Mouse (Mus musculus): ENCODE data around the gene Akap13. TPM values are rescaled to one million over a fixed set of nuclear protein-coding genes. Genes with fewer than 3 reads are reported as not detected.
"Not testable (repeated sequence)": the region's sequence is repeated elsewhere in the genome, so short reads cannot be mapped to it uniquely, and the experiment has no call there.

Gene Akap13
- total and polyA plus RNA-seq, 2 experiments, result 8.5 to 92.1 TPM

GRCm38 (mm10) chr7:75785388-75786328, 330.3 kb downstream of the Akap13 start:
- WGBS, result 90% methylated on average over 14 of the region's 14 CpGs
- Histone ChIP-seq H3K27me3 (ENCODE audit: control insufficient read depth, insufficient read depth, low read length) (no peaks in the 10 kb centered on the region), H3K4me3 (ENCODE audit: insufficient read depth, low read depth, low read length) (no peak overlapping the region), H3K4me1 (ENCODE audit: control insufficient read depth, insufficient read depth, low read length) (peaks cover 5% of the 10 kb centered on the region), H3K27ac (replicated peaks; ENCODE audit: insufficient read depth, low read depth, low read length) (no peak overlapping the region), H3K9ac (ENCODE audit: low read depth, low read length) (no peak overlapping the region), H3K79me2 (ENCODE audit: control insufficient read depth, insufficient read depth, low read length) (no peaks in the 10 kb centered on the region), H3K36me3 (ENCODE audit: control insufficient read depth, insufficient read depth, low read length) (no peaks in the 10 kb centered on the region)
- DNase-seq (ENCODE audit: extremely low read depth, low read depth, low spot score), result no peak
- no peak for TF ChIP-seq POLR2A (IDR thresholded peaks at IDR 0.05; ENCODE audit: extremely low read depth, insufficient read depth, low read length)
- no peak for TF ChIP-seq CTCF (IDR thresholded peaks at IDR 0.05; ENCODE audit: low read depth, low read length)

- no peaks in the 10 kb centered on the region for H3K79me2 ChIP-seq (ENCODE audit: control insufficient read depth, insufficient read depth, low read length)
- H3K27me3 ChIP-seq (ENCODE audit: control insufficient read depth, insufficient read depth, low read length), result no peaks in the 10 kb centered on the region
- H3K9ac ChIP-seq (ENCODE audit: low read depth, low read length), result no peak overlapping the region
- no peak overlapping the region for H3K27ac ChIP-seq (replicated peaks; ENCODE audit: insufficient read depth, low read depth, low read length)
- peaks cover 5% of the 10 kb centered on the region for H3K4me1 ChIP-seq (ENCODE audit: control insufficient read depth, insufficient read depth, low read length)
- no peak for DNase-seq (ENCODE audit: extremely low read depth, low read depth, low spot score)
- no peak for TF ChIP-seq POLR2A (IDR thresholded peaks at IDR 0.05; ENCODE audit: extremely low read depth, insufficient read depth, low read length)
- TF ChIP-seq CTCF (IDR thresholded peaks at IDR 0.05; ENCODE audit: low read depth, low read length), result no peak
- no peaks in the 10 kb centered on the region for H3K36me3 ChIP-seq (ENCODE audit: control insufficient read depth, insufficient read depth, low read length)
- H3K4me3 ChIP-seq (ENCODE audit: insufficient read depth, low read depth, low read length), result no peak overlapping the region
- WGBS, result 13% methylated on average over 2 of the region's 2 CpGs
Observed at GRCm38 (mm10) chr7:75786812-75787211, 331.5 kb downstream of the Akap13 start.

- H3K4me3 ChIP-seq (ENCODE audit: insufficient read depth, low read depth, low read length), result no peak overlapping the region
- no peaks in the 10 kb centered on the region for H3K79me2 ChIP-seq (ENCODE audit: control insufficient read depth, insufficient read depth, low read length)
- WGBS, result 44% methylated on average over 3 of the region's 3 CpGs
- H3K9ac ChIP-seq (ENCODE audit: low read depth, low read length), result no peak overlapping the region
- no peaks in the 10 kb centered on the region for H3K27me3 ChIP-seq (ENCODE audit: control insufficient read depth, insufficient read depth, low read length)
- DNase-seq (ENCODE audit: extremely low read depth, low read depth, low spot score), result peak; percentile 46
- H3K4me1 ChIP-seq (ENCODE audit: control insufficient read depth, insufficient read depth, low read length), result peaks cover 5% of the 10 kb centered on the region
- H3K36me3 ChIP-seq (ENCODE audit: control insufficient read depth, insufficient read depth, low read length), result no peaks in the 10 kb centered on the region
- no peak for TF ChIP-seq CTCF (IDR thresholded peaks at IDR 0.05; ENCODE audit: low read depth, low read length)
- no peak for TF ChIP-seq POLR2A (IDR thresholded peaks at IDR 0.05; ENCODE audit: extremely low read depth, insufficient read depth, low read length)
- peak overlapping the region; percentile 35; the same call in 1 of the 2 replicates for H3K27ac ChIP-seq (replicated peaks; ENCODE audit: insufficient read depth, low read depth, low read length)
Observed at GRCm38 (mm10) chr7:75787371-75787770, 332.0 kb downstream of the Akap13 start.

- H3K4me1 ChIP-seq (ENCODE audit: control insufficient read depth, insufficient read depth, low read length); H3K36me3 ChIP-seq (ENCODE audit: control insufficient read depth, insufficient read depth, low read length); H3K79me2 ChIP-seq (ENCODE audit: control insufficient read depth, insufficient read depth, low read length); H3K27me3 ChIP-seq (ENCODE audit: control insufficient read depth, insufficient read depth, low read length); H3K9ac ChIP-seq (ENCODE audit: low read depth, low read length); DNase-seq (ENCODE audit: extremely low read depth, low read depth, low spot score); H3K4me3 ChIP-seq (ENCODE audit: insufficient read depth, low read depth, low read length): not testable (repeated sequence)
- H3K27ac ChIP-seq (replicated peaks; ENCODE audit: insufficient read depth, low read depth, low read length), result peak overlapping the region; percentile 7
- WGBS, result 80% methylated on average over 5 of the region's 7 CpGs
Observed at GRCm38 (mm10) chr7:75788069-75788800, 332.9 kb downstream of the Akap13 start.

- H3K4me3 ChIP-seq (ENCODE audit: insufficient read depth, low read depth, low read length); H3K79me2 ChIP-seq (ENCODE audit: control insufficient read depth, insufficient read depth, low read length); H3K27ac ChIP-seq (replicated peaks; ENCODE audit: insufficient read depth, low read depth, low read length); H3K27me3 ChIP-seq (ENCODE audit: control insufficient read depth, insufficient read depth, low read length); DNase-seq (ENCODE audit: extremely low read depth, low read depth, low spot score); H3K4me1 ChIP-seq (ENCODE audit: control insufficient read depth, insufficient read depth, low read length); H3K36me3 ChIP-seq (ENCODE audit: control insufficient read depth, insufficient read depth, low read length); H3K9ac ChIP-seq (ENCODE audit: low read depth, low read length): not testable (repeated sequence)
- WGBS, result 79% methylated on average over 3 of the region's 3 CpGs
Observed at GRCm38 (mm10) chr7:75788801-75789135, 333.4 kb downstream of the Akap13 start.

- peak overlapping the region; percentile 31; the same call in 1 of the 2 replicates for H3K27ac ChIP-seq (replicated peaks; ENCODE audit: insufficient read depth, low read depth, low read length)
- 85% methylated on average over 6 of the region's 6 CpGs for WGBS
- H3K27me3 ChIP-seq (ENCODE audit: control insufficient read depth, insufficient read depth, low read length), result no peaks in the 10 kb centered on the region
- peaks cover 2% of the 10 kb centered on the region for H3K4me1 ChIP-seq (ENCODE audit: control insufficient read depth, insufficient read depth, low read length)
- no peak overlapping the region for H3K9ac ChIP-seq (ENCODE audit: low read depth, low read length)
- no peak overlapping the region for H3K4me3 ChIP-seq (ENCODE audit: insufficient read depth, low read depth, low read length)
- TF ChIP-seq CTCF (IDR thresholded peaks at IDR 0.05; ENCODE audit: low read depth, low read length) (no peak), POLR2A (IDR thresholded peaks at IDR 0.05; ENCODE audit: extremely low read depth, insufficient read depth, low read length) (no peak)
- no peaks in the 10 kb centered on the region for H3K36me3 ChIP-seq (ENCODE audit: control insufficient read depth, insufficient read depth, low read length)
- H3K79me2 ChIP-seq (ENCODE audit: control insufficient read depth, insufficient read depth, low read length), result no peaks in the 10 kb centered on the region
- no peak for DNase-seq (ENCODE audit: extremely low read depth, low read depth, low spot score)
Observed at GRCm38 (mm10) chr7:75789746-75790145, 334.4 kb downstream of the Akap13 start.

GRCm38 (mm10) chr7:75791092-75791837, 335.9 kb downstream of the Akap13 start:
- not testable (repeated sequence) for H3K4me1 ChIP-seq (ENCODE audit: control insufficient read depth, insufficient read depth, low read length); H3K27me3 ChIP-seq (ENCODE audit: control insufficient read depth, insufficient read depth, low read length); H3K79me2 ChIP-seq (ENCODE audit: control insufficient read depth, insufficient read depth, low read length); H3K4me3 ChIP-seq (ENCODE audit: insufficient read depth, low read depth, low read length); H3K9ac ChIP-seq (ENCODE audit: low read depth, low read length); DNase-seq (ENCODE audit: extremely low read depth, low read depth, low spot score); H3K27ac ChIP-seq (replicated peaks; ENCODE audit: insufficient read depth, low read depth, low read length); H3K36me3 ChIP-seq (ENCODE audit: control insufficient read depth, insufficient read depth, low read length)
- WGBS, result 56% methylated on average over 13 of the region's 13 CpGs
